Mouse (Mus musculus): ENCODE results near the gene Pola2.
A peak's percentile ranks its signal among the peaks of the same experiment; 100 is the strongest.

The Pola2 gene

GRCm38 (mm10) chr19:5894002-5894678 lies 69.9 kb downstream of the Pola2 start, which contains the start of gene Tigd3:
Gene Tigd3, minus strand, starts transcription at chr19:5894149.
- DNase-seq (ENCODE audit: low spot score): peak; percentile 87

- no peak for DNase-seq (ENCODE audit: low spot score)
These were observed 70.6 kb downstream of the Pola2 start for GRCm38 (mm10) chr19:5893282-5894001.

DNA sequence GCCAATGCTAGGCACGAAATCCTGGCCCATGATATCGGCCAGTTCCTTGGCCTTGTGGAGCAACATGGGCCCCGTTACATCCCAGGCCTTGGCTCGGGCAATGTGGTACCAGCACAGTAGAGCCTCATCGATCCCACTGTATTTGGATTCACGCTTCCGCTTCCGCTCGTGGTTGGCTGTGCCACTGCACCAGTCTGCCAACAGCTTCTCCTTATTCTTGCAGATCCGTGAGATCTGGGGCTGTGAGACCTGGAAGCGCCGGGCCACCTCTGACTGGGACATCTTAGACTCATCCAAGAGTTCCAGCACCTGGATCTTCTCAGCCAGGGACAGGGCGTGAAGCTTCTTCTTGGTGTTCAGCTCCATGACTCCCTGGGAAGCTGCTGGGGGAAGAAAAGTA lies 71.3 kb downstream of the Pola2 start:
- no peak for DNase-seq (ENCODE audit: low spot score)

- no peak for DNase-seq (ENCODE audit: low spot score)
These were observed 71.7 kb downstream of the Pola2 start for GRCm38 (mm10) chr19:5892262-5892661.

DNA sequence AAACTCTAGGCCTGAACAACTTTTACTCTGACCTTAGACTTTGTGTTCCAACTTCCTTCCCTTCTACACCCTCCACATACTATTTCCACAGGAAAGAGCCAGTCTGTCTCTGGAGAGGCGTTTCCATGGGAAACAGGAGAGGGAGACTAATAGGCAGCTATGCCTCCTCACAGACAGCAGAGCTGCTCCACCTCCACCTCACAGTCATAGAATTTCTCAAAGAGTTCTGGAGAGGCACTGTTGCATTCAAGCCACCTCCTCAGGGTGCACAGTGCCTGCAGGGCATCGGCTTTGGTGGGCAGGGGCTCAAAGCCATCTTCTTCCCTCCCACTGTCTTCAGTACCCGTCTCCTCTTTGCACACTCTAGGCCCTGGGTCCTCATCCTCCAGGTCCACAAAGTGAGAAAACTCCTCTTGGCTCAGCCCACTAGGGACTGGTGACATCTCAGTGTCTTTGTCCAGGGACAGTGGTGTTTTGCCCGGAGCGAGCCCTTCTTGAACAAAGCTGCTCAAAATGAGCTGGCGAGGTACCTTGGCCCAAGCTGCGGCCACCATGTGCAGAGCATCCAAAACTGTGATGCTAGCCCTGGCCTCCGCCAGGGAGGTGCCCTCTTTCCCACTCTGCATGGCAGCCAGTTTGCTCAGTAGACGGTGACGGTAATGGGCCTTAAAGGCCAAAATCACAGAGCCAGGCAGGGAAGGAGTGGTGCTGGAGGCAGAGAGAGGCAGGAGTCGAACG lies 72.3 kb downstream of the Pola2 start:
- no peak for DNase-seq (ENCODE audit: low spot score)
